Comparison of ENCODE assay signal across 9 mouse cellular contexts in genomic region chr3:96645018-96645649, GRCm38 (mm10). TPM values are rescaled to one million over a fixed set of nuclear protein-coding genes. Genes with fewer than 3 reads are reported as not detected.
DNase-seq lines count a peak whose midpoint lies in the region; ATAC-seq lines count a peak whose summit lies in the region.
"Had no signal": no experiment of that assay in that cellular context is flagged by ENCODE, and none has a peak within 500 bp of the region (broad histone marks: within the 10 kb centered on the region; RNA-seq: fewer than 3 reads in every experiment).

Gene Itga10, plus strand, starts transcription at chr3:96645584.

- peak within 1 kb of the TSS; percentile 18 for H3K4me3 ChIP-seq in embryonic facial prominence, embryonic 14.5 days (ENCODE audit: low read depth, low read length)
- H3K4me3 ChIP-seq in lung, embryonic 15.5 days = no peak within 1 kb of the TSS

- peak within 1 kb of the TSS; percentile 67 for H3K27ac ChIP-seq in embryonic facial prominence, embryonic 14.5 days (replicated peaks; ENCODE audit: low read depth, low read length)
- no peak within 1 kb of the TSS for H3K27ac ChIP-seq in lung, embryonic 15.5 days
- H3K27ac ChIP-seq: macrophage had no signal

- no peaks in the 10 kb centered on the region for H3K4me1 ChIP-seq in embryonic facial prominence, embryonic 14.5 days (ENCODE audit: control insufficient read depth, insufficient read depth, low read length)
- no peaks in the 10 kb centered on the region for H3K4me1 ChIP-seq in lung, embryonic 15.5 days

- WGBS in embryonic facial prominence, embryonic 14.5 days = 55% methylated on average over 7 of the region's 7 CpGs
- 49% methylated on average over 7 of the region's 7 CpGs for WGBS in lung, embryonic 15.5 days

- H3K4me2 ChIP-seq in embryonic facial prominence, embryonic 14.5 days (ENCODE audit: low read depth, low read length) = peak within 1 kb of the TSS; percentile 20; the same call in 1 of the 2 replicates
- H3K4me2 ChIP-seq in lung, embryonic 15.5 days = no peak within 1 kb of the TSS

- H3K36me3 ChIP-seq in embryonic facial prominence, embryonic 14.5 days (ENCODE audit: control insufficient read depth, insufficient read depth, low read length) = peaks cover 43% of the 10 kb centered on the region
- peaks cover 29% of the 10 kb centered on the region for H3K36me3 ChIP-seq in lung, embryonic 15.5 days

- H3K27me3 ChIP-seq in embryonic facial prominence, embryonic 14.5 days (replicated peaks; ENCODE audit: control insufficient read depth, insufficient read depth, low read length) = no peaks in the 10 kb centered on the region
- no peaks in the 10 kb centered on the region for H3K27me3 ChIP-seq in lung, embryonic 15.5 days

- no peak for DNase-seq in frontal cortex, postnatal 14 days (ENCODE audit: low spot score in 2 of 2)
- DNase-seq in urinary bladder, postnatal 14 days (ENCODE audit: low spot score) = peak; percentile 63
- DNase-seq in urinary bladder, adult 2 months (ENCODE audit: low spot score) = no peak
- peak; percentile 67 for DNase-seq in embryonic facial prominence, embryonic 14.5 days (ENCODE audit: low spot score)
- peak; percentile 27 to 58 for DNase-seq in heart, postnatal 36 days

- no peak within 1 kb of the TSS for H3K9ac ChIP-seq in embryonic facial prominence, embryonic 14.5 days (ENCODE audit: low read depth, low read length)
- no peak within 1 kb of the TSS for H3K9ac ChIP-seq in lung, embryonic 15.5 days

- ATAC-seq in frontal cortex, adult (ENCODE audit: low TSS enrichment) = 0 out of 2 replicates have a peak, but pooled peaks have one; percentile 64
- ATAC-seq in embryonic facial prominence, embryonic 14.5 days (ENCODE audit: low read depth) = peak; percentile 75; the same call in 1 of the 2 replicates
- ATAC-seq in lung, embryonic 15.5 days (ENCODE audit: borderline replicate concordance, extremely low read depth, low FRiP score, low TSS enrichment) = peak; percentile 49; the same call in 1 of the 2 replicates
- no peak for ATAC-seq in activated CD4-positive, CD25-positive, alpha-beta regulatory T cell, adult 4 months

- no peaks in the 10 kb centered on the region for H3K9me3 ChIP-seq in embryonic facial prominence, embryonic 14.5 days (ENCODE audit: control insufficient read depth, low read length)
- H3K9me3 ChIP-seq in lung, embryonic 15.5 days = no peaks in the 10 kb centered on the region

- intact Hi-C loops in heart, postnatal 36 days (cut with DNase I) = loop anchor here (5.0 kb wide), 1 partner anchor 62 kb away; the partner anchor contains the start of gene Nudt17

RNA-seq across cellular contexts. Expression of gene Itga10, which starts in this region (rescaled TPM):
- 3.5 and 3.8 TPM in 2 replicates for polyA plus RNA-seq in urinary bladder, adult 2 months (2012; rRNA removed)
- 6.4 and 8.1 TPM in 2 replicates for polyA plus RNA-seq in embryonic facial prominence, embryonic 14.5 days (2014; fragmentation: Nextera tagmentation; extraction: Ambion mirVana)
- total RNA-seq in heart, postnatal 36 days (2021) = under 1 TPM; 0.61 to 0.62 TPM
- 0.99 and 1.00 TPM in 2 replicates for polyA plus RNA-seq in lung, embryonic 15.5 days (2015; fragmentation: Nextera tagmentation; extraction: Ambion mirVana)
- under 1 TPM in 1 of 2 experiments, not detected in 1; 0.12 TPM for polyA plus RNA-seq in activated CD4-positive, CD25-positive, alpha-beta regulatory T cell, adult 4 months (2017; shearing (Covaris generic))

Comparison
In these comparisons a context has a peak if more than half of its experiments do, and no peak if none do; other contexts are left out.
1. DNase-seq: peak in urinary bladder, postnatal 14 days (single experiment) and embryonic facial prominence, embryonic 14.5 days (single experiment); none in frontal cortex, postnatal 14 days (0 of 2) and urinary bladder, adult 2 months (single experiment).
2. Peak in DNase-seq in heart, postnatal 36 days; RNA of the gene not detected or under 1 TPM.
3. Peak in ATAC-seq in lung, embryonic 15.5 days; RNA of the gene not detected or under 1 TPM.